Mouse (Mus musculus) lung, embryonic 15.5 days (tissue): ENCODE results near the gene Bhlhe41. TPM values are rescaled to one million over a fixed set of nuclear protein-coding genes. Genes with fewer than 3 reads are reported as not detected.

Source experiments
- polyA plus RNA-seq: library from polyadenylated mRNA; unstranded; fragments of >200 nt; fragmentation: Nextera tagmentation; extraction: Ambion mirVana; gene quantifications from 2 replicates; pipeline ENCODE4 v1.2.1, GENCODE M21; 2015

Gene Bhlhe41
- polyA plus RNA-seq, 1 experiment from 2014 or later: 0.74 TPM

Other genes starting within 250 kb of the Bhlhe41 start
- not detected in 2 replicates for gene Tuba3b, start 249.8 kb downstream of the Bhlhe41 start, polyA plus RNA-seq
- gene Rassf8, start 118.8 kb downstream of the Bhlhe41 start, polyA plus RNA-seq: 6.7 and 7.8 TPM in 2 replicates
- 12.5 and 13.6 TPM in 2 replicates for gene Sspn, start 66.1 kb upstream of the Bhlhe41 start, polyA plus RNA-seq